16 mouse cellular contexts compared by ENCODE assay signal in genomic region chr7:140973396-140974165, GRCm38 (mm10). TPM values are rescaled to one million over a fixed set of nuclear protein-coding genes. Genes with fewer than 3 reads are reported as not detected.
DNase-seq lines count a peak whose midpoint lies in the region; ATAC-seq lines count a peak whose summit lies in the region.
"Had no signal": no experiment of that assay in that cellular context is flagged by ENCODE, and none has a peak within 500 bp of the region (broad histone marks: within the 10 kb centered on the region; RNA-seq: fewer than 3 reads in every experiment).

No protein-coding gene starts in this region.

- no peaks in the 10 kb centered on the region for H3K36me3 ChIP-seq in limb, embryonic 12.5 days
- H3K36me3 ChIP-seq: heart, embryonic 15.5 days had no signal

- H3K27ac ChIP-seq in limb, embryonic 12.5 days, result peak overlapping the region; percentile 82
- H3K27ac ChIP-seq: heart, embryonic 15.5 days had no signal

- ATAC-seq in limb, embryonic 12.5 days (ENCODE audit: insufficient number of reproducible peaks, insufficient read depth, low FRiP score, low TSS enrichment, low read depth), result no peak
- ATAC-seq: hindbrain, embryonic 16.5 days had no signal

- no peak overlapping the region for H3K4me2 ChIP-seq in limb, embryonic 12.5 days
- H3K4me2 ChIP-seq: heart, embryonic 15.5 days; liver, embryonic 11.5 days had no signal

- no peaks in the 10 kb centered on the region for H3K9me3 ChIP-seq in limb, embryonic 12.5 days
- H3K9me3 ChIP-seq: heart, embryonic 15.5 days had no signal

- WGBS in limb, embryonic 12.5 days, result 28% methylated on average over 14 of the region's 14 CpGs

- H3K27me3 ChIP-seq in limb, embryonic 12.5 days, result no peaks in the 10 kb centered on the region; the same call in 1 of the 2 replicates

- intact Hi-C loops in heart, postnatal 14 days (cut with DNase I), result loop anchor here (5.0 kb wide), 1 partner anchor 34 kb away; no protein-coding TSS in a partner anchor

- peaks cover 44% of the 10 kb centered on the region for H3K4me1 ChIP-seq in limb, embryonic 12.5 days (replicated peaks)

- peak; percentile 42 for DNase-seq in adrenal gland, adult 2 months
- DNase-seq in adrenal gland, postnatal 14 days, result no peak
- peak; percentile 47 for DNase-seq in 3134 (ENCODE audit: extremely low read depth, insufficient read length, low spot score)
- peak; percentile 80 for DNase-seq in brain, adult 2 months (ENCODE audit: low read depth, low spot score)
- DNase-seq in layer of hippocampus, adult 9-10 months (ENCODE audit: low spot score), result no peak
- no peak for DNase-seq in heart, postnatal 14 days
- DNase-seq in yolk sac, embryonic 10.5 days (ENCODE audit: low spot score), result no peak
- DNase-seq: cerebellum, postnatal 10 days; lung, postnatal 4 days had no signal

- H3K4me3 ChIP-seq in limb, embryonic 12.5 days (replicated peaks), result no peak overlapping the region
- H3K4me3 ChIP-seq: heart, embryonic 15.5 days had no signal

- H3K9ac ChIP-seq in limb, embryonic 12.5 days (replicated peaks), result no peak overlapping the region
- H3K9ac ChIP-seq: heart, embryonic 15.5 days had no signal

RNA-seq across cellular contexts. Expression of gene Ifitm1, which starts 6.6 kb away (rescaled TPM):
- 10 to 100 TPM in 1 of 2 experiments, 1 to 10 TPM in 1; 7.6 to 14.6 TPM for total RNA-seq in adrenal gland, adult 2 months (2021)
- polyA plus RNA-seq in adrenal gland, adult 2 months (2012; rRNA removed), result 23.9 and 29.4 TPM in 2 replicates
- total RNA-seq in adrenal gland, postnatal 14 days (2021), result 7.3 and 13.5 TPM in 2 replicates
- polyA plus RNA-seq in limb, embryonic 12.5 days (2016; fragmentation: Nextera tagmentation; extraction: Ambion mirVana), result 77.8 and 78.8 TPM in 2 replicates
- 1 to 10 TPM; 3.1 to 4.2 TPM for total RNA-seq in heart, postnatal 14 days (2021)

RNA-seq across cellular contexts. Expression of gene Ifitm2, which starts 17.8 kb away (rescaled TPM):
- total RNA-seq in adrenal gland, adult 2 months (2021), result 100 to 1,000 TPM; 504 to 654 TPM
- polyA plus RNA-seq in adrenal gland, adult 2 months (2012; rRNA removed), result 947 and 952 TPM in 2 replicates
- 458 and 515 TPM in 2 replicates for total RNA-seq in adrenal gland, postnatal 14 days (2021)
- polyA plus RNA-seq in limb, embryonic 12.5 days (2016; fragmentation: Nextera tagmentation; extraction: Ambion mirVana), result 941 and 1,046 TPM in 2 replicates
- total RNA-seq in heart, postnatal 14 days (2021), result 100 to 1,000 TPM; 130 TPM

RNA-seq across cellular contexts. Expression of gene Gm45717, which starts 17.8 kb away (rescaled TPM):
- total RNA-seq in adrenal gland, adult 2 months (2021), result not detected
- polyA plus RNA-seq in adrenal gland, adult 2 months (2012; rRNA removed), result not detected in 2 replicates
- 1.1 TPM in 1 of 2 replicates, not detected in the other for total RNA-seq in adrenal gland, postnatal 14 days (2021)
- polyA plus RNA-seq in limb, embryonic 12.5 days (2016; fragmentation: Nextera tagmentation; extraction: Ambion mirVana), result not detected in 2 replicates
- not detected for total RNA-seq in heart, postnatal 14 days (2021)
- total RNA-seq: gastrocnemius, adult 18-20 months; layer of hippocampus, postnatal 14 days had no signal
- polyA plus RNA-seq: brain, embryonic 14.5 days; heart, embryonic 15.5 days; hindbrain, embryonic 16.5 days; liver, embryonic 11.5 days had no signal

RNA-seq across cellular contexts. Expression of gene Ifitm5, which starts 23.5 kb away (rescaled TPM):
- total RNA-seq in adrenal gland, adult 2 months (2021), result 1 to 10 TPM in 1 of 2 experiments, under 1 TPM in 1; 0.78 to 1.3 TPM
- 1.2 and 2.7 TPM in 2 replicates for polyA plus RNA-seq in adrenal gland, adult 2 months (2012; rRNA removed)
- 0.63 and 1.4 TPM in 2 replicates for total RNA-seq in adrenal gland, postnatal 14 days (2021)
- polyA plus RNA-seq in limb, embryonic 12.5 days (2016; fragmentation: Nextera tagmentation; extraction: Ambion mirVana), result 5.6 and 6.1 TPM in 2 replicates
- total RNA-seq in heart, postnatal 14 days (2021), result under 1 TPM; 0.38 to 0.80 TPM
- total RNA-seq: gastrocnemius, adult 18-20 months; layer of hippocampus, postnatal 14 days had no signal

RNA-seq across cellular contexts. Expression of gene Pgghg, which starts 32.4 kb away (rescaled TPM):
- total RNA-seq in adrenal gland, adult 2 months (2021), result 10 to 100 TPM; 26.5 to 48.7 TPM
- 56.0 and 59.0 TPM in 2 replicates for polyA plus RNA-seq in adrenal gland, adult 2 months (2012; rRNA removed)
- 26.9 and 28.9 TPM in 2 replicates for total RNA-seq in adrenal gland, postnatal 14 days (2021)
- polyA plus RNA-seq in limb, embryonic 12.5 days (2016; fragmentation: Nextera tagmentation; extraction: Ambion mirVana), result 18.9 and 21.5 TPM in 2 replicates
- 1 to 10 TPM; 7.4 to 7.7 TPM for total RNA-seq in heart, postnatal 14 days (2021)

Comparison
In these comparisons a context has a peak if more than half of its experiments do, and no peak if none do; other contexts are left out.
1. DNase-seq: peak in adrenal gland, adult 2 months (single experiment), 3134 (single experiment) and brain, adult 2 months (single experiment); none in adrenal gland, postnatal 14 days (single experiment), layer of hippocampus, adult 9-10 months (single experiment), heart, postnatal 14 days (0 of 2) and yolk sac, embryonic 10.5 days (single experiment).